Mouse (Mus musculus) kidney, adult 2 months (tissue): ENCODE measurements at regions not wholly inside any gene's neighbourhood (a gene's known extent, or its start where the extent isn't known, plus 50 kb on each side); places are given as distances from the start of the nearest gene placed in this dataset.

ENCODE experiments used
- CTCF ChIP-seq: fragments of 200-500 bp; conservative IDR thresholded peaks from 2 replicates; pipeline ENCODE4 v1.5.1; 2011; ENCODE audit warnings: low read depth, mild to moderate bottlenecking, control low read depth, low read length, moderate library complexity, mixed read lengths; ENCODE audit not compliant: insufficient read depth, insufficient read length
- POLR2A ChIP-seq: fragments of 200-500 bp; IDR thresholded peaks from one replicate; pipeline ENCODE4 v1.6.1; 2011; ENCODE audit warnings: low read depth, low read length, control low read depth

GRCm38 (mm10) chr19:21175426-21175831 lies 96.6 kb upstream of the Zfand5 start:
- TF ChIP-seq CTCF (no peak), POLR2A (no peak)
